Mouse (Mus musculus) bone marrow macrophage, adult 2 months (primary cell): ENCODE results near the gene Ccdc18.

Experiments used
- CTCF ChIP-seq: IDR thresholded peaks from 2 replicates; pipeline ENCODE4 v1.5.1; 2012; ENCODE audit warnings: low read depth, mild to moderate bottlenecking, low read length, moderate library complexity
- POLR2A ChIP-seq: IDR thresholded peaks from 2 replicates; pipeline ENCODE4 v1.6.1; 2012; ENCODE audit warnings: mild to moderate bottlenecking, low read depth, low read length, borderline replicate concordance

- TF ChIP-seq CTCF, result no peak
- TF ChIP-seq POLR2A, result no peak
Observed at GRCm38 (mm10) chr5:108270415-108270814, 137.7 kb downstream of the Ccdc18 start.
